Mouse (Mus musculus): ENCODE data around the gene 4931406C07Rik. TPM values are rescaled to one million over a fixed set of nuclear protein-coding genes. Genes with fewer than 3 reads are reported as not detected.
"Not testable (repeated sequence)": the region's sequence is repeated elsewhere in the genome, so short reads cannot be mapped to it uniquely, and the experiment has no call there.

Gene 4931406C07Rik
- polyA plus RNA-seq, 1 experiment = 11.6 TPM

DNA sequence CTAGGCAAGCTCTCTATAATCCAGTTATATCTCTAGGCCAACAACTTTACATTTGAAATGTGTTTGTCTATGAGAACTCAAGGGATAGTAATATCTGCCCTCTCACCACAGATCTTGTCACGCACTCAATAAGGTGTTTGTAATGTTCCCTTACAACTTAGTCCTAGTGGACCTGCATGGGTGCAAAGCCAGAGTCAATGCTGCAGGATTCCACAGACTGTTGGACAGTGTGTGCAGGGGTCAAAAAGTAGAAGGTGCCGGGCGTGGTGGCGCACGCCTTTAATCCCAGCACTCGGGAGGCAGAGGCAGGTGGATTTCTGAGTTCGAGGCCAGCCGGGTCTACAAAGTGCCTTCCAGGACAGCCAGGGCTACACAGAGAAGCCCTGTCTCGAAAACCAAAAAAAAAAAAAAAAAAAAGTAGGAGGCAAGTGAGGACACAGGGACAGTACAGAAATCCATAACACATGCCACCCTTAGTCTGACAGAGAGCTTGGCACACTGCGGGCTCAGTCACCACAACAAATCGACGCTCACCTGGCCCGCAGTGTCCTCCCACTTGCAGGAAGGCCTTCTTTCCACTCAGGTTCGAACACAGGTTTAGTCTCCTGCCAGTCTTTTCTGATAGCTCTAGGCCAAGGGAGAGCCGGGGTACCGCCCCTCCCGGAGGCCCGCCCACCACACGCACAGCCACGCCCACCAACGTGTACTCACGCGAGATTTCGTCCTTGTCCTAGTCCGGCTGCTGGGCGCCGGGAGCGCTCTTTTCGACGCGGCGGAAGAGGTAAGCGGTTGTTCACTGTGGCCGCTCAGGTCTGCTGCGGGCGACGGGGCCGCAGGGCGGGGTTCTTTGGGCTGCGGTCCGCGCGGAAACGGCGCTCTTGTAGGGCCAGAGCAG, 498 bp downstream of the 4931406C07Rik start, which contains the start of gene Taf1d:
Gene Taf1d (plus strand): TSS at position 712 of the 895 bp plus-strand sequence.
- peaks cover 33% of the 10 kb centered on the region for H3K36me3 ChIP-seq (ENCODE audit: control insufficient read depth, insufficient read depth)
- no peaks in the 10 kb centered on the region for H3K27me3 ChIP-seq (ENCODE audit: control insufficient read depth, insufficient read depth, insufficient read length)
- TF ChIP-seq POLR2A (IDR thresholded peaks at IDR 0.05; ENCODE audit: insufficient read length, low read depth) = peak; percentile 89
- no peak for TF ChIP-seq MYOD1 (IDR thresholded peaks at IDR 0.05; ENCODE audit: control insufficient read depth in 1 of 3, insufficient read length in 2 of 3, low read depth in 2 of 3)
- TF ChIP-seq TCF3 (IDR thresholded peaks at IDR 0.05; ENCODE audit: insufficient read length, low read depth) = no peak
- TF ChIP-seq MYOG (IDR thresholded peaks at IDR 0.05; ENCODE audit: control insufficient read depth in 1 of 3, insufficient read depth in 1 of 3, insufficient read length in 2 of 3, low read depth in 2 of 3) = peak in 1 of 3 experiments; percentile 19
- TF ChIP-seq POLR2AphosphoS2 (IDR thresholded peaks at IDR 0.05; ENCODE audit: insufficient read length, low read depth) = peak; percentile 93
- no peak for TF ChIP-seq MAX (IDR thresholded peaks at IDR 0.05; ENCODE audit: low read depth)
- TF ChIP-seq TCF12 (IDR thresholded peaks at IDR 0.05; ENCODE audit: insufficient read depth, poor library complexity, severe bottlenecking) = no peak
- no peak for TF ChIP-seq REST (IDR thresholded peaks at IDR 0.05; ENCODE audit: insufficient read depth, insufficient read length)
- TF ChIP-seq USF1 (IDR thresholded peaks at IDR 0.05; ENCODE audit: low read depth) = no peak
- TF ChIP-seq SRF (IDR thresholded peaks at IDR 0.05; ENCODE audit: control insufficient read depth, insufficient read length, low read depth) = peak; percentile 30
- TF ChIP-seq CEBPB (IDR thresholded peaks at IDR 0.05; ENCODE audit: insufficient read depth, poor library complexity, severe bottlenecking) = no peak
- TF ChIP-seq E2F4 (IDR thresholded peaks at IDR 0.05; ENCODE audit: insufficient read depth) = no peak
- peak within 1 kb of the TSS; percentile 72 for H3ac ChIP-seq (ENCODE audit: control insufficient read depth, insufficient read length)
- peaks cover 49% of the 10 kb centered on the region for H3K79me2 ChIP-seq (ENCODE audit: control insufficient read depth, insufficient read depth)
- H3K4me2 ChIP-seq (ENCODE audit: low read depth) = peak within 1 kb of the TSS; percentile 96
- H3K4me3 ChIP-seq = peak within 1 kb of the TSS; percentile 72

DNA sequence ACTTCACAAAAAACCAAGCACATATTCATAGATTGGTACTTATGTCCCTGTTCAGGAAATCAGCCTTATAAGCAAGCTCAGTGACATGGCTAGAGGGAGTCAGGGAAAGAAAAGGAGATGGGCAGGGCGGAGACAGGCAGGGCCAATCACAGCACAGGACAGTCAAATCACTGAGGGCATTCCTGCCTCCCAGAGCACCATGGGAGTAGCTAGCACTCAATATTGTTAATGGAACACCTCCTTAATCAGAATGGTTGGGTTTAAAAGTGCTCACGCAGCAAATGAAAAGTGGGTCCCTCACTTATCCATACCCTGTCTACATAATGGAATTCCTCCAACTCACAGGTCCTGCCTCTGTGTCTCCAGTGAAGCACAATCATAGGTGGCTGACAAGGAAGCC, 3.4 kb downstream of the 4931406C07Rik start:
- Histone ChIP-seq H3K36me3 (ENCODE audit: control insufficient read depth, insufficient read depth) (peaks cover 6% of the 10 kb centered on the region), H3K4me3 (no peak overlapping the region), H3K4me2 (ENCODE audit: low read depth) (no peak overlapping the region), H3K79me2 (ENCODE audit: control insufficient read depth, insufficient read depth) (peaks cover 25% of the 10 kb centered on the region), H3K27me3 (ENCODE audit: control insufficient read depth, insufficient read depth, insufficient read length) (no peaks in the 10 kb centered on the region), H3ac (ENCODE audit: control insufficient read depth, insufficient read length) (no peak overlapping the region)
- TF ChIP-seq REST (IDR thresholded peaks at IDR 0.05; ENCODE audit: insufficient read depth, insufficient read length) (no peak), E2F4 (IDR thresholded peaks at IDR 0.05; ENCODE audit: insufficient read depth) (no peak), MYOG (IDR thresholded peaks at IDR 0.05; ENCODE audit: control insufficient read depth in 1 of 3, insufficient read depth in 1 of 3, insufficient read length in 2 of 3, low read depth in 2 of 3) (no peak), POLR2AphosphoS2 (IDR thresholded peaks at IDR 0.05; ENCODE audit: insufficient read length, low read depth) (no peak), CEBPB (IDR thresholded peaks at IDR 0.05; ENCODE audit: insufficient read depth, poor library complexity, severe bottlenecking) (no peak), SRF (IDR thresholded peaks at IDR 0.05; ENCODE audit: control insufficient read depth, insufficient read length, low read depth) (no peak), POLR2A (IDR thresholded peaks at IDR 0.05; ENCODE audit: insufficient read length, low read depth) (no peak), MAX (IDR thresholded peaks at IDR 0.05; ENCODE audit: low read depth) (no peak), MYOD1 (IDR thresholded peaks at IDR 0.05; ENCODE audit: control insufficient read depth in 1 of 3, insufficient read length in 2 of 3, low read depth in 2 of 3) (no peak), TCF3 (IDR thresholded peaks at IDR 0.05; ENCODE audit: insufficient read length, low read depth) (no peak), USF1 (IDR thresholded peaks at IDR 0.05; ENCODE audit: low read depth) (no peak), TCF12 (IDR thresholded peaks at IDR 0.05; ENCODE audit: insufficient read depth, poor library complexity, severe bottlenecking) (no peak)

DNA sequence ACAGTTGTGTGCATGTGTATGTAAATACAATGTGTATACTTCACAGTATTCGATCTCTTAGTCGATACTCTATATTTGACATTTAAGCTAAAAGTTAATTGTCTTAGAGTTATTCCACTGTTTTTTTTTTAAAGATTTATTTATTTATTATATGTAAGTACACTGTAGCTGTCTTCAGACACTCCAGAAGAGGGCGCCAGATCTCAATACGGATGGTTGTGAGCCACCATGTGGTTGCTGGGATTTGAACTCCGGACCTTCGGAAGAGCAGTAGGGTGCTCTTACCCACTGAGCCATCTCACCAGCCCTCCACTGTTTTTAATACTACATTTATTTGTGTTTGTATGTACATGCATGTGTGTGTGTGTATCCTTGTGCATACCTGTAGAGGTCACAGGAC, 4.2 kb downstream of the 4931406C07Rik start:
- H3K4me2 ChIP-seq (ENCODE audit: low read depth); H3K4me3 ChIP-seq; H3K27me3 ChIP-seq (ENCODE audit: control insufficient read depth, insufficient read depth, insufficient read length); H3K36me3 ChIP-seq (ENCODE audit: control insufficient read depth, insufficient read depth); H3ac ChIP-seq (ENCODE audit: control insufficient read depth, insufficient read length): not testable (repeated sequence)
- peaks cover 16% of the 10 kb centered on the region for H3K79me2 ChIP-seq (ENCODE audit: control insufficient read depth, insufficient read depth)

DNA sequence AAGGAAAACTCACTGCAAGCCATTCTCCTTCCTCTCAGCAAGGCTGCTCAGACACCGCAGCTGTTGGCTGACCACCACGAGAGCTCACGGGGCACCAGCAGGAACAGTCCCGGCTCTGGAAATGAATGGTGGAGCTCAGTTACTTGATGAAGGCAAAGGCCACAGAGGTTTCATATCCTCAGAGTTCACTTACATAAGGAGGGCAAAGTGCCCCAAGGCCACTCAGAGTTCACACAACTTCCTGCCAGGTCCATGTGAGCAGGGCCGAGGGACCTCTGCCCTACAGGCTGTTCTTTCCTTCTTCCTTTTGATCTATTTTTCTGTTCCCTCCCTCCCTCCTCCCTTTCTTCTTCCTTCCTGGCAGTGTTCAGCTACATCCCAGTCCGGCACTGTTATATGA, 4.8 kb downstream of the 4931406C07Rik start:
- TF ChIP-seq REST (IDR thresholded peaks at IDR 0.05; ENCODE audit: insufficient read depth, insufficient read length) = no peak
- peak in 2 of 3 experiments; percentile 47 for TF ChIP-seq MYOD1 (IDR thresholded peaks at IDR 0.05; ENCODE audit: control insufficient read depth in 1 of 3, insufficient read length in 2 of 3, low read depth in 2 of 3)
- peak in 2 of 3 experiments; percentile 38 to 73 for TF ChIP-seq MYOG (IDR thresholded peaks at IDR 0.05; ENCODE audit: control insufficient read depth in 1 of 3, insufficient read depth in 1 of 3, insufficient read length in 2 of 3, low read depth in 2 of 3)
- no peak for TF ChIP-seq TCF3 (IDR thresholded peaks at IDR 0.05; ENCODE audit: insufficient read length, low read depth)
- Histone ChIP-seq H3ac (ENCODE audit: control insufficient read depth, insufficient read length) (no peak overlapping the region), H3K79me2 (ENCODE audit: control insufficient read depth, insufficient read depth) (peaks cover 10% of the 10 kb centered on the region), H3K27me3 (ENCODE audit: control insufficient read depth, insufficient read depth, insufficient read length) (no peaks in the 10 kb centered on the region), H3K4me2 (ENCODE audit: low read depth) (no peak overlapping the region), H3K36me3 (ENCODE audit: control insufficient read depth, insufficient read depth) (no peaks in the 10 kb centered on the region), H3K4me3 (no peak overlapping the region)

DNA sequence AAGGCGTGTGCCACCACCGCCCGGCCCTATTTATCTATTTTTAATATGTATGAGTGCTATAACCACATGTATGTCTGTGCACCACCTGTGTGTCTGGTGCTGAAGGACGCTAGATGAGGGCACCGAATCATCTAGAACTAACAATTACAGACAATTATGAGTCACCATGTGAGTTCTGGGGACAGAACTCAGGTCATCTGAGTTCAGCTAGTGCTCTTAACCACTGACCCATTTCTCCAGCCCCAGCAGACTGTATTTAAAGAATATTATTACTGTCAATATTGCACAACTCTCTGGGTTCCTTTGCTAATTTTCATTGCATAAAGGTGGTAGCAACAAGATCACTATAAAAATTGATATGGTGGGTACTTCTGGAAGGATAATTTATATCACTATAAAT, 6.2 kb downstream of the 4931406C07Rik start:
- TF ChIP-seq TCF3 (IDR thresholded peaks at IDR 0.05; ENCODE audit: insufficient read length, low read depth) (no peak), REST (IDR thresholded peaks at IDR 0.05; ENCODE audit: insufficient read depth, insufficient read length) (no peak), MYOD1 (IDR thresholded peaks at IDR 0.05; ENCODE audit: control insufficient read depth in 1 of 3, insufficient read length in 2 of 3, low read depth in 2 of 3) (no peak), TCF12 (IDR thresholded peaks at IDR 0.05; ENCODE audit: insufficient read depth, poor library complexity, severe bottlenecking) (no peak), CEBPB (IDR thresholded peaks at IDR 0.05; ENCODE audit: insufficient read depth, poor library complexity, severe bottlenecking) (no peak), E2F4 (IDR thresholded peaks at IDR 0.05; ENCODE audit: insufficient read depth) (no peak), POLR2AphosphoS2 (IDR thresholded peaks at IDR 0.05; ENCODE audit: insufficient read length, low read depth) (no peak), POLR2A (IDR thresholded peaks at IDR 0.05; ENCODE audit: insufficient read length, low read depth) (no peak), MYOG (IDR thresholded peaks at IDR 0.05; ENCODE audit: control insufficient read depth in 1 of 3, insufficient read depth in 1 of 3, insufficient read length in 2 of 3, low read depth in 2 of 3) (no peak), SRF (IDR thresholded peaks at IDR 0.05; ENCODE audit: control insufficient read depth, insufficient read length, low read depth) (no peak), MAX (IDR thresholded peaks at IDR 0.05; ENCODE audit: low read depth) (no peak), USF1 (IDR thresholded peaks at IDR 0.05; ENCODE audit: low read depth) (no peak)
- Histone ChIP-seq H3ac (ENCODE audit: control insufficient read depth, insufficient read length) (no peak overlapping the region), H3K4me2 (ENCODE audit: low read depth) (no peak overlapping the region), H3K36me3 (ENCODE audit: control insufficient read depth, insufficient read depth) (no peaks in the 10 kb centered on the region), H3K4me3 (no peak overlapping the region), H3K27me3 (ENCODE audit: control insufficient read depth, insufficient read depth, insufficient read length) (no peaks in the 10 kb centered on the region), H3K79me2 (ENCODE audit: control insufficient read depth, insufficient read depth) (no peaks in the 10 kb centered on the region)
